Mouse (Mus musculus): ENCODE measurements around the gene Dgkd.

The Dgkd gene

GRCm38 (mm10) chr1:87890960-87891359 lies 37.9 kb downstream of the Dgkd start:
- no peak for DNase-seq

DNA sequence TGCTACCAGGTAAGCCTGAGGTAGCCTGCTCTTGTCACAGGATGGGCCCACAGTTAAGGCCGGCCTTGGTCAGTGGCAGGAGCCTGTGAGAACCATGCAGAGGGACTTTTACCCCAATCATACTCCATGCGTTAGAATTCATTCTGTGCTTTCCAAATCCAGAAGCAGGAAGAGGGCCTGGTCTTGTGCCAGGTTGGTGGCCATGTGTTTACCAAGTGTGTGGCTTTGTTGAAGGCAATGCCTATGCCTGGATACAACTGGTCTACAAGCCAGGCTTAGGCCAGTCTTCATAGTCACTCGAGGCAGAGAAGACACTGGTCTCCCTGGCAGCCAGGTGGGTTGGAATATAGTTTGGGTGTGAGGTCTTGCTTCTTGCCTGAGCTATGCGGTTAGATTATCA lies 38.5 kb downstream of the Dgkd start:
- DNase-seq = peak; percentile 71 to 80

DNA sequence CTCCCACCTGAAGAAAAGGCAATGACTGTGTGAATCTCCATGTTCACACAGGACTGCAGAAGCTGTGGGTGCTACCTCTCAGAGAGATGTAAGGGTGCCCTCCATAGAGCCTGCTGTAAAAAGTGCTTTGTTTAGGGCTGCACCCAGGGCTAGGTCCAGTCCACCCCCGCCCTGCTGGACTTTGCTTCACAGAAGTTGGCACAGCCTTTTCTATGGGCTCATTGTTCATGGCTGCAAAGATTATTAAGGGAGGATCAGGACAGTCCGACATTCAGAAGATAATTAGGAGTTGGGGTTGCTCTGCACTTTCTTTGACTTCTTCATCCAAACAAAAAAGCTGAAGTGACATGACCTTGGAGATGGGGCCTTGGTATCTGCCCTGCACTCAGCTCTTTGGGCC lies 39.4 kb downstream of the Dgkd start:
- DNase-seq = no peak

- no peak for DNase-seq
Observed at GRCm38 (mm10) chr1:87893414-87893813, 40.3 kb downstream of the Dgkd start.

DNA sequence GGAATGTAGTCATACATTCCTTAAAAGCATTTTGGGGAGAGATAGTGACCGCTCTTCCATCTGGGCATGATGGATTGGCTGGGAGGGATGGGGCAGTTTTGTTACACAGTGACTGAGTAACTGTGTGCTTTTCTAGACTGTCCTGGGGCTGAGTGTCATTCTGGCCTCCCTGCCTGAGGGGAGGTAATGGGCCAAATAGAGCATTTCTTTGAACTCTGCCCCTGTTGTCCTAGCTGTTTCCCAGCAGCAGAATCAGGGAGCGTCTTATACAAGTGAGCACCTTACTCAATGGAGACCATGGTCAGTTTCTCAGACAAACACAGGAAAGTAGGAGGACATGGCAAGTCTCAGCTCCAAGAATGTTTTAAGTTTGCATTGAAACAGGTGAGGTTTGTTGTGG lies 43.8 kb downstream of the Dgkd start:
- no peak for DNase-seq

GRCm38 (mm10) chr1:87899701-87900100 lies 46.6 kb downstream of the Dgkd start:
- no peak for DNase-seq

- DNase-seq = peak; percentile 54 to 71
Observed at GRCm38 (mm10) chr1:87900979-87901378, 47.9 kb downstream of the Dgkd start.

GRCm38 (mm10) chr1:87902186-87902585 lies 49.1 kb downstream of the Dgkd start:
- no peak for DNase-seq

DNA sequence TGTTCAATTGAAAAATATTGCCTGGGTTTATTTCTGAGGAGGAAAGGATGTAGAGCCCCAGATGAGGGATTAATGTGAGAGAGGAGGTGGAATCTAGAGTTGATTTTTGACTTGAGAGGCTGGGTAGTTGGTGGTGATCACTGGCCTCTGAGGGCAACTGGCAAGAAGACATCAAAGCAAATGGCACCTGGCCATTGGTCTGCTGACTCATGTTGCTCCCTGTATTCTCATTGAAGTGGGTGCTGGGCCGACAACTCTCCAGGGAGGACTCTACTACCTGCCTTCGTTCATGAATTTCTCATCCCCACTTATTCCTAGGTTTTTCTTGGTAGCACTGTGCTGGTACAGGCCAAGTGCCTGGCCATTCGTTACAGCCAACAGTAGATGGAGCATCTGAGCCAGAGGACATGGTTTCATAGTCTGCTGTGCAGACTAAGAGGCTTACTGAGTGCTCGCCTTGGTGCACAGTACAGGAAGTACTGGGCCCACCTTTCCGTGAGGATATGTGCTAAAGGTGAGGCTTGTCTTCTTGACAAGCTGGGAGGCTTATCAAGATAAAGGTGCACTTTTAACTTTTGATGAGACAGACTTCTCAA lies 53.4 kb downstream of the Dgkd start:
- peak; percentile 14 to 19 for DNase-seq

DNA sequence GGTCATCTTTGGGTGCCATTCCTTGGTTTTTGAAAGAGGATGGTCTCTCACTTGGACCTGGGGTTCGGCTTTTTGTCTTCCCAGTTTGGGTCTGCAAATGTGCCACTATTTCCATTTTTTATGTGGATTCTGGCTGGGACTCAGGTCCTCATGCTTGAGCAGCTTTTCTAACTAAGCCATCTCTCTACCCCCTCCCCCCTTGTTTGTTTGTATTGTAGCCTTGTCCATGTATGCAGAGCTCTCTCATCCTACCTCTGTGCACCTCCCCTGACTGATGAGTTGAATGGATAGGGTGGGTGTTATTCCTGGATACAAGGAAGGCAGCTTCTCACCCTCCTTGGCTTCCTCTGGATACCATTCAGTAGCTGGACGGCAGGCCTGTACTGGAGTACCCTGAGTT lies 54.9 kb downstream of the Dgkd start:
- no peak for DNase-seq

DNA sequence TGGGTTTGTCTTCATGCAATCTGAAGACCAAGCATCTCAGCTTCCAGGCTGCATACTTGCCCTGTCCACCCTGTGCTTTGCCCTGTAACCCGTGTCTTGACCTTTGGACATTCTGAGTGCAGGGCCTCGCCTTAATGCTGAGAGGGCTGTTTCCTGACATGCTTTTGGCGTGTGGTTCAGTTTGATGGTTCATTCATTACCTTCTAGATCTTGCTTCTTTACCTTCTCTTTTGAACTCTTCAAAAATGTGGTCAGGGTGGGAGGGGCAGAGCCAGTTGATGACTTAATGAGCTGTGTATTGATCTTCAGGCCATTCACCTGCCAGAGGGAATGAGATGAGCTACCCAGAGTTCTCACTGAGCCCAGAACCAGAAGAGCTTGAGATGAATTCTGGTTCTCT lies 55.6 kb downstream of the Dgkd start:
- DNase-seq = no peak

DNA sequence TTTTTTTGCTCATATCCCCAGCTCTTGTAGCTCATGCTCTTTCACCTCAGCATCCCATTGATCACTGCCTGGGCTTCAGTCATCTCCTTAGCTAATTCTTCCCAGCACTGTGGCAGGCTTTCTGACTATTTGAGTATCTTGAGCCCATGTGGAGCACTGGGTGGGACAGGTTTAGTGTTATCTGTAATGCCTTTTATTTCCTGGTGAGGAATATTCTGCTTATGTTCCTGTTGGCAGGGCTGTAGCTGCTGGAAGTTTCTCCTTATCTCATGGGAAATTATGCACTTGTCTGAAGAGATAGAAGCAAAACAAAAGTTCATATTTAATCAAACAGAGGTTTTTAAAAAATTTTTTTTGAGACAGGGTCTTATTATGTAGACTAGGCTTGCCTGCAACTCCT lies 56.5 kb downstream of the Dgkd start:
- no peak for DNase-seq

DNA sequence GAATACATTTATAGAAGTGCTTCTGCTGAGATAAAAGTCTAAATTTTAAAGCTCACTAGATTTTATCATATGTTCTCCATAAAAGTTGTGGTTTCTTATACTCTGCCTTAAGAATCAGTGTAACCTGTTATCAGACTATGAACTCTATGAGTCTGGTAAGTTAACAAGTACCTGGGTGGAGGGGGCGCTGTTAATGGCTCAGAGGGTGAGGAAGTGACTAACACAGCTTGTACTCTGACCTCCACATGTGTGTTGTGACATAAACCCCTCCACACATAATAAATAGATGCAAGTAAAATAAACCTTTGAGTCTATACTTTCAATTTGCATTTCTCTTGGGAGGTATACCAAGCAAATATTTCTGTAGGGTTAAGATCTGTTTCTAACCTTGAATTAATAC lies 57.3 kb downstream of the Dgkd start:
- DNase-seq = no peak

DNA sequence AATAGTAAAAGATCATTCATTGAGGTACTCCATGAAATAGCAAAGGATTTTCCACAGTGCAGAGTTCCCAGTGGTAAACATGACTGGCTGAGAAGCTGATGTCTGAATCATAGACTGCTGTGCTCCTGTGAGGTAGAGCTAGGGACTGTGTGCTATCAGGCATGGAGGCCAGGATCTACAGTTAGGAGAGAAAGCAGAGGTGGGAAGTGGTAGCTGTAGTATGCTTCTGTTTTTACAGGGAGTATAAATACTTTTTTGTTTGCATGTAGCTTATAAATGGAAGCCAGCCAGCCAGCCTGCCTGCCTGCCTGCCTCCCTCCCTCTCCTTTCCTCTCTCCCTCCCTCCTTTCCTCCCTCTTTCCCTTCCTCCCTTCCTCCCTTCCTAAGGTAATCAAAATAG lies 60.3 kb downstream of the Dgkd start:
- no peak for DNase-seq

- no peak for DNase-seq
Observed at GRCm38 (mm10) chr1:87917361-87917760, 64.3 kb downstream of the Dgkd start.

GRCm38 (mm10) chr1:87918061-87918460 lies 65.0 kb downstream of the Dgkd start:
- no peak for DNase-seq

- DNase-seq = no peak
Observed at GRCm38 (mm10) chr1:87920056-87920614, 67.0 kb downstream of the Dgkd start.

GRCm38 (mm10) chr1:87922666-87923065 lies 69.6 kb downstream of the Dgkd start:
- peak; percentile 50 to 69 for DNase-seq

GRCm38 (mm10) chr1:87924888-87925287 lies 71.8 kb downstream of the Dgkd start:
- no peak for DNase-seq

GRCm38 (mm10) chr1:87929730-87930129 lies 76.6 kb downstream of the Dgkd start:
- DNase-seq = no peak

DNA sequence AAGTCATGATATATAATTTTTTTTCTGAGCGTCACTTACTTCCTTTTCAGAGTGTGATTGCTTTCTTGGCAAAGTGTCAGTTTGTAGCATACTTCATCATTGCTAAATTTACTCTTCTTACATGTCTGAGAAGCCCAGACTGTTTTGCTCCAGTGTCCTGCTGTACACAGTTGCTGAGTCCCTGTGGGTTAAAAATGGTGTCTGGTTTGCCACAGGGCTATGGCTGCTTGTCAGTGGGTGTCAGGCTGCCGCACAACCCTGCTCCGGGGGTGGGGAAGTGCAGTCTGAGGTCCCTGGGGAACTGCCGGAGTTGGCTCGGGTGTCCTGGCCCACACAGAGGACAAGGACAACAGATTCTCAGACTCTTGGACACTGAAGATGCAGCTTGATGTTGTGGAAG lies 80.0 kb downstream of the Dgkd start:
- DNase-seq = no peak

DNA sequence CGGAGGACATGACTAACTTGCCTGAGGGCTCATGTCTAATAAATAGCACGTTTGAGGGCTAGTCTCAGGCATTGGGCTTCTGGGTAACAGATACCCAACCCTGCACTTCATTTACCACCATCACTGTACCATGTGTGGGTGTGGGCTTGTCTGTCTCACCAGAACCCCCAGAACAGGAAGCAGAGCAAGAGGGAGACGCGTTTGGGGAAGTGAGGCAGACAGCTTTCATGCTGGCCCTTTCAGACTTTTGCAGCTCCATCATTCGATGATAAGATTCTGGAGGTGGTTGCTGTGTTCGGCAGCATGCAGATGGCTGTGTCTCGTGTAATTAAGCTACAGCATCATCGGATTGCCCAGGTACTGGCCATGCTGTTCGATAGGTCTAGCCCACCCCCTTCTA lies 82.0 kb downstream of the Dgkd start:
- peak in 1 of 2 experiments; percentile 16 for DNase-seq

- no peak for DNase-seq
Observed at GRCm38 (mm10) chr1:87935546-87935945, 82.5 kb downstream of the Dgkd start.

GRCm38 (mm10) chr1:87936075-87936474 lies 83.0 kb downstream of the Dgkd start:
- no peak for DNase-seq

- no peak for DNase-seq
Observed at GRCm38 (mm10) chr1:87936516-87936915, 83.4 kb downstream of the Dgkd start.
